Mouse (Mus musculus) brain, embryonic 14.5 days (tissue): ENCODE results near the gene Krt79.

Experiments used
- CTCF ChIP-seq: fragments of 200-500 bp; IDR thresholded peaks from 2 replicates; pipeline ENCODE4 v1.5.1; 2012; ENCODE audit warnings: inconsistent platforms, mild to moderate bottlenecking, moderate library complexity, borderline replicate concordance; ENCODE audit not compliant: insufficient read depth, insufficient read length; ENCODE audit errors: extremely low read depth
- POLR2A ChIP-seq: fragments of 200-500 bp; IDR thresholded peaks from 2 replicates; pipeline ENCODE4 v1.6.1; 2012; ENCODE audit warnings: mild to moderate bottlenecking, inconsistent platforms, borderline replicate concordance; ENCODE audit not compliant: poor library complexity, insufficient read depth, insufficient read length, severe bottlenecking; ENCODE audit errors: extremely low read depth

- TF ChIP-seq POLR2A (no peak), CTCF (no peak)
Observed at GRCm38 (mm10) chr15:101954187-101954586, 14.1 kb upstream of the Krt79 start, which contains the start of gene Krt78.
